Mouse (Mus musculus) cerebellum, adult 2 months (tissue): ENCODE measurements around the gene Fbln5. TPM values are rescaled to one million over a fixed set of nuclear protein-coding genes. Genes with fewer than 3 reads are reported as not detected.

Experiments used
- DNase-seq, 2 experiments: peaks; one replicate each; pipeline ENCODE4 v3.0.0; 2021
- H3K27ac ChIP-seq: fragments of 200-500 bp; 2 replicates; pipeline ENCODE4 v1.5.1; 2012; ENCODE audit warnings: low read length, control low read depth, inconsistent platforms; ENCODE audit not compliant: insufficient read depth
- H3K27me3 ChIP-seq: fragments of 200-500 bp; 2 replicates; pipeline ENCODE4 v1.6.1; 2012; ENCODE audit warnings: inconsistent platforms, mild to moderate bottlenecking, low read length, moderate library complexity; ENCODE audit not compliant: control insufficient read depth, insufficient read depth
- H3K4me1 ChIP-seq: fragments of 200-500 bp; 2 replicates; pipeline ENCODE4 v1.6.1; 2011; ENCODE audit warnings: low read length; ENCODE audit not compliant: control insufficient read depth, insufficient read depth
- H3K4me3 ChIP-seq: fragments of 200-500 bp; replicated peaks from 2 replicates; pipeline ENCODE3; 2011; ENCODE audit warnings: mild to moderate bottlenecking, low read depth, low read length, control low read depth; ENCODE audit not compliant: insufficient read depth
- CTCF ChIP-seq: fragments of 200-500 bp; IDR thresholded peaks from 2 replicates; pipeline ENCODE4 v1.5.1; 2011; ENCODE audit warnings: low read depth, mild to moderate bottlenecking, control low read depth, low read length, moderate library complexity, borderline replicate concordance; ENCODE audit not compliant: insufficient read depth
- POLR2A ChIP-seq: fragments of 200-500 bp; IDR thresholded peaks from 2 replicates; pipeline ENCODE4 v1.6.1; 2011; ENCODE audit warnings: low read length, control low read depth, borderline replicate concordance; ENCODE audit not compliant: insufficient read depth
- WGBS: fragments of 180-500 bp; shearing (Covaris S2); methylation state at CpG from one replicate; pipeline ENCODE4 v1.1.7; 2018; 5-methylcytosine and 5-hydroxymethylcytosine counted together
- polyA plus RNA-seq: library from polyadenylated mRNA; depleted of rRNA; stranded (reverse); fragments of >200 nt; gene quantifications from 2 replicates; pipeline ENCODE4 v1.2.3, GENCODE M21; 2012

Gene Fbln5
- polyA plus RNA-seq, 1 experiment = 8.2 TPM

GRCm38 (mm10) chr12:101780915-101781314, 37.9 kb downstream of the Fbln5 start:
- TF ChIP-seq CTCF = no peak
- no peak for TF ChIP-seq POLR2A
- 81% methylated on average over 5 of the region's 5 CpGs for WGBS
- Histone ChIP-seq H3K4me3 (no peak overlapping the region), H3K27me3 (no peaks in the 10 kb centered on the region), H3K4me1 (no peaks in the 10 kb centered on the region), H3K27ac (no peak overlapping the region)
- no peak for DNase-seq

GRCm38 (mm10) chr12:101777613-101778325, 41.1 kb downstream of the Fbln5 start:
- no peak overlapping the region for H3K4me3 ChIP-seq
- no peaks in the 10 kb centered on the region for H3K27me3 ChIP-seq
- no peak overlapping the region for H3K27ac ChIP-seq
- DNase-seq = peak in 1 of 2 experiments; percentile 6
- no peaks in the 10 kb centered on the region for H3K4me1 ChIP-seq
- TF ChIP-seq POLR2A (no peak), CTCF (no peak)
- WGBS = 31% methylated on average over 9 of the region's 9 CpGs

- Histone ChIP-seq H3K4me3 (no peak overlapping the region), H3K4me1 (no peaks in the 10 kb centered on the region), H3K27me3 (no peaks in the 10 kb centered on the region), H3K27ac (no peak overlapping the region)
- TF ChIP-seq POLR2A (no peak), CTCF (no peak)
- no peak for DNase-seq
- WGBS = 65% methylated on average over 5 of the region's 5 CpGs
Measured at GRCm38 (mm10) chr12:101776383-101776782, 42.5 kb downstream of the Fbln5 start.

- Histone ChIP-seq H3K4me3 (no peak overlapping the region), H3K4me1 (no peaks in the 10 kb centered on the region; the same call in 1 of the 2 replicates), H3K27me3 (no peaks in the 10 kb centered on the region), H3K27ac (no peak overlapping the region)
- no peak for DNase-seq
- WGBS = 42% methylated on average over 4 of the region's 4 CpGs
- no peak for TF ChIP-seq POLR2A
- TF ChIP-seq CTCF = no peak
Measured at GRCm38 (mm10) chr12:101774116-101774515, 44.7 kb downstream of the Fbln5 start.

GRCm38 (mm10) chr12:101772962-101773361, 45.9 kb downstream of the Fbln5 start:
- WGBS = 53% methylated on average over 3 of the region's 3 CpGs
- H3K27ac ChIP-seq = no peak overlapping the region
- no peaks in the 10 kb centered on the region; the same call in 1 of the 2 replicates for H3K4me1 ChIP-seq
- no peak overlapping the region for H3K4me3 ChIP-seq
- no peak for TF ChIP-seq POLR2A
- TF ChIP-seq CTCF = no peak
- no peak for DNase-seq
- H3K27me3 ChIP-seq = no peaks in the 10 kb centered on the region

- no peak for TF ChIP-seq CTCF
- no peak for TF ChIP-seq POLR2A
- peaks cover 6% of the 10 kb centered on the region for H3K4me1 ChIP-seq
- WGBS = 90% methylated on average over 5 of the region's 5 CpGs
- H3K27ac ChIP-seq = no peak overlapping the region
- H3K27me3 ChIP-seq = no peaks in the 10 kb centered on the region
- no peak overlapping the region for H3K4me3 ChIP-seq
- no peak for DNase-seq
Measured at GRCm38 (mm10) chr12:101770283-101771015, 48.4 kb downstream of the Fbln5 start.

- Histone ChIP-seq H3K4me3 (no peak overlapping the region), H3K27me3 (no peaks in the 10 kb centered on the region), H3K4me1 (peaks cover 6% of the 10 kb centered on the region), H3K27ac (no peak overlapping the region)
- TF ChIP-seq POLR2A (no peak), CTCF (no peak)
- DNase-seq = peak in 1 of 2 experiments; percentile 34
- 53% methylated on average over 9 of the region's 9 CpGs for WGBS
Measured at GRCm38 (mm10) chr12:101767306-101768053, 51.4 kb downstream of the Fbln5 start.
